Mouse (Mus musculus): ENCODE data around the gene Il1rn.
A peak's percentile ranks its signal among the peaks of the same experiment; 100 is the strongest.

DNA sequence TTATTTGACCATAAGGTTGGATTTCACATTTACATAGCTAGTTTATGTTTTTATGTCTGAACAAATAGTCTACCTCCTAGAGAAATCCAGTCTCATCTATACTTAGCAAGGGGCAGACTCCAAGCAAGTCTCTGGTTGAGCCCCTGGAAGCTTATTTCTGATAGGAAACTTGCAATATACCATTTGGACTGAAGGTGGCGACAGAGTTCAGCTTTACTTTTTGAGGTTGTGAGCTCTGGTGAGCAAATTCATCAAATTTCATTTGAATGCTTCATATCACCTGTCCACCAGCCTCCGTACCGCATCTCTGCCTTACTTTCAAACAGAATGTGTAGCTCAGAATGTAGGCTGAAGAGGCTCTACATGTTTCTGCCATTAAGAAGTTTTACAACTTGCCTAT lies 39.8 kb upstream of the Il1rn start:
- TF ChIP-seq CTCF (IDR thresholded peaks at IDR 0.05; ENCODE audit: low read depth, low read length), result peak; percentile 15
- TF ChIP-seq POLR2A (IDR thresholded peaks at IDR 0.05; ENCODE audit: insufficient read depth, low read length), result no peak
- no peak for TF ChIP-seq EP300 (IDR thresholded peaks at IDR 0.05; ENCODE audit: insufficient read depth, low read depth, low read length)

Data from ES-Bruce4 (cell line).